Mouse (Mus musculus) heart, postnatal 10 days (tissue): ENCODE results near the gene Cipc. TPM values are rescaled to one million over a fixed set of nuclear protein-coding genes. Genes with fewer than 3 reads are reported as not detected.

Source experiments
- DNase-seq, 2 experiments: peaks; one replicate each; pipeline ENCODE4 v3.0.0; 2021
- intact Hi-C: fragments of 180-260 bp; cut with DNase I; formaldehyde crosslinking; loops from one replicate; pipeline ENCODE4 v1.15.1; 2025
- total RNA-seq, 2 experiments: library from RNA; stranded (reverse); gene quantifications; 2 replicates each; pipeline ENCODE4 v1.2.3; 2021

Gene Cipc
- total RNA-seq, 2 experiments from 2014 or later = 36.5 to 45.1 TPM

DNA sequence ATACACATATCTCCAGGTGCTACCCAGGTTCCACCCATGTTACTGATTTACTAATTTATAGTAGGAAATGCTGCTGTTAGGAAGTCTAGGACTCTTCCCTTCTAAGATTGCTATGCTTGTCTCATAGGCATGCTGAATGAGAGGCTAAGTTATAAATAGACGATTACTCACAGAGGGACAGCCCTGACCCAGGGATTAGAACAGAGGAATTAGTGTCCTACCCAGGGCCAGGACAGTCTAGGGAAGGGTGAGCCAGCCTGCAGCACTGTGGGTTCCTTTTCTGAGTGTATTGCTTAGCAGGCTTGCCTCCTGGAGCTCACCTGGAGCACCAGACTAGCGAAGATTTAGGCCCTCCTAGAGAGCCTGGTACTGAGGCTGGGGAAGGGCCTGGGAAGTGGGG is 9.1 kb downstream of the Cipc start:
- DNase-seq = peak in 1 of 2 experiments; percentile 54
- intact Hi-C loops = loop anchor here (2.0 kb wide), 1 partner anchor 19 kb away; no protein-coding TSS in a partner anchor

- intact Hi-C loops = no loop called here
- DNase-seq = no peak
These were observed 11.7 kb downstream of the Cipc start for GRCm38 (mm10) chr12:86958558-86958957.

GRCm38 (mm10) chr12:86959661-86960060 is 12.8 kb downstream of the Cipc start:
- intact Hi-C loops = no loop called here
- DNase-seq = no peak

DNA sequence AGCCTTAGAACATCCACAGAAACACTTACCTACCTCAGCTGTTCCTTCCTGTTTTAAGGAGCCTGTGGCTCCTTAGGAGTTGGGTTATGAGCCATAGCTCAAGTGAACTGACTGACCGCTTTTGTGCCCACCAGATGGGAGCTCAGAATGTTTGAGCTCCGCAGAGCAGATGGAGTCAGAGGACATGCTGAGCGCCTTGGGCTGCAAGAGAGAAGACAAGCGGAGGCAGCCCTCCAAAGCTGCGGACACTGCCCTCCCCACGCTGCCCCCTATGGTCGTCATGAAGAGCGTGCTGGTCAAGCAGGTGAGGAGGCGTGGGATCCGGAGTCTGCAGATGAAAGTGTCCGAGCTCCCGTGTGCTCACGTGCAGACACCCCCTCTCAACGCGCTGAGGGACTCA is 13.3 kb downstream of the Cipc start:
- intact Hi-C loops = no loop called here
- DNase-seq = no peak

DNA sequence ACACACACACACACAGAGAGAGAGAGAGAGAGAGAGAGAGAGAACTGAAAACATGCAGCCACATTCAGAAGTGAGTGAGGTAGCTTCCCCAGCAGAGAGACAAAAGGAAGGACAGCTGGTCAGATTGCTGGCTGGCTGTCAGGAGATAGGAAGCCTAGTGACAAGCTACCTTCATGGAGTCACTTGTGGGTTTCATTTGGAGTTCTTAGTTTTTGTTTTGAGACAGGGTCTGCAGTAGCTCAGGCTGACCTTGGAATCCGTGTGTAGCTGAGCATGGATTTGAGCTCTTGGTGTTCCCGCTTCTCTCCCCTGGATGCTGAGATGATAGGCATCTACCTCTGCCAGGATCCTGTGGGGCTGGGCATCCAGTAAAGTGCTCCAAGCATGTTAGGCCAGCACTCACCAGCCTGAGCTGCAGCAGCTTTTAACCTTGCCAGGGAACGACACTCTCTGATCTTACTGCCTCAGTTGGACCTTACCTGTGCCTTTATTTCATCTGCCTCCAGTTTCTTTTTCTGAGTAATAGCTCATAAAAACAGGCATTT is 14.0 kb downstream of the Cipc start:
- no peak for DNase-seq
- intact Hi-C loops = no loop called here

DNA sequence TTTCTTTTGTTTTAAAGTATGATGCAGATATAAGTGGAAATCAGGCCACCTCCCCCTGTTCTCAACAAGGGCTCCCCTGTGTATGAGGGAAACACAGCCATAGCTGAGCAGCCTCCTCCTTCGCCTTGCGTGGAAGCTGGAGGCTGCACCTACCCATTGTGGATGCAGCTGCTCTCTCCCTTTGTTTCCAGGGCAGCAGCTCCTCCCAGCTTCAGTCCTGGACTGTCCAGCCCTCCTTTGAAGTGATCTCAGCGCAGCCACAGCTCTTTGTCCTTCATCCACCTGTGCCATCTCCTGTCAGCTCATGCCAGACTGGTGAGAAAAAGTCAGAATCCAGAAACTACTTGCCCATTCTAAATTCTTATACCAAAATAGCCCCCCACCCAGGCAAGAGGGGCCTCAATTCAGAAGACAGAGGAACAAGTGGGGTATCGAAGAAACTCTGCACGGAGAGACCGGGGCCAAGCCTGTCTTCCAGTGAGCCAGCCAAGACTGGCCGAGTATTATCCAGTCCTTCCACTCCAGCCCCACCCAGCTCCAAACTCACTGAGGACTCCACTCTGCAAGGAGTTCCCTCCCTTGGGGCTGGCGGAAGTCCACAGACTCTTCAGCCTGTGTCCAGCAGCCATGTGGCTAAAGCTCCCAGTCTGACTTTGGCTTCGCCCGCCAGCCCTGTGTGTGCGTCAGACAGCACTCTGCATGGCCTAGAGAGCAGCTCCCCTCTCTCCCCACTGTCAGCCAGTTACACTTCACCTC is 14.9 kb downstream of the Cipc start:
- DNase-seq = peak; percentile 53 to 57
- intact Hi-C loops = no loop called here

DNA sequence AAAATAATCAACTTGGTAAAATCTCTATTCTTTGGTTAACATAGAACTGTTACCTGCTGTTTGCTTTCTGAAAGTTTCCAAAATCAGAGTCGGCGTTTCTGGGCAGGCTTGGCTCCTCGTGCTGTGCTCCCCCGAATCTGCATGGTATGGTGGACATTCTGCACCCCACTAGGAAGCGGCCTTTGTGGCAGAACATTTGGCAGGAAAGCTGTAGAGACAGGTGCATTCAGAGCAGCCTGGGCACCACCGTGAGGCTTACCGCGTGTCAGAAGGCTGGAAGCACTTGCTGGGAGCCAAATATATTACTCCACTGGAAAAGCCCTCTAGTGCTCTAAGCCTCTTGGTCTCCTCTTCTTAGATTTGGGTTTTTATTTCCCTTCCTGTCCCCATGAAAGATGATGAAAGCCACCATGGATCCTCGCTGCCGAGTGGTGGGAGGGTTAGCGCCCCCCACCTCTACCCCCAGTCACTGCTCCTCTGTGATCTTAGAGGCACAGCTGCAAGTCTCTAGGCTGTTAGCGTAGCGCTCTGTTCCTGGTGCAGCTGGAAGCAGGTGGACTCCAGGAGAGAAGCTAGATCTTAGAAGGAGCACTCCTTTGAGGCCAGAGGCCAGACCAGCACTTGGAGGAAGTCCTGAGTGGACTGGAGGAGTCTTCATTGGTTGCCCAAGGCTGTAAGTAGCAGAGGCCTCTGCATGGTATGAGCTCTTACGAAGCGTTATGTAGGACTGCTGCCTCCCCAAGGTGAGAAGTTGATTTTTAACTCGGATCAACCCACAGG is 17.6 kb downstream of the Cipc start:
- intact Hi-C loops = no loop called here
- no peak for DNase-seq

- DNase-seq = no peak
- intact Hi-C loops = no loop called here
These were observed 18.5 kb downstream of the Cipc start for GRCm38 (mm10) chr12:86965237-86965799.

DNA sequence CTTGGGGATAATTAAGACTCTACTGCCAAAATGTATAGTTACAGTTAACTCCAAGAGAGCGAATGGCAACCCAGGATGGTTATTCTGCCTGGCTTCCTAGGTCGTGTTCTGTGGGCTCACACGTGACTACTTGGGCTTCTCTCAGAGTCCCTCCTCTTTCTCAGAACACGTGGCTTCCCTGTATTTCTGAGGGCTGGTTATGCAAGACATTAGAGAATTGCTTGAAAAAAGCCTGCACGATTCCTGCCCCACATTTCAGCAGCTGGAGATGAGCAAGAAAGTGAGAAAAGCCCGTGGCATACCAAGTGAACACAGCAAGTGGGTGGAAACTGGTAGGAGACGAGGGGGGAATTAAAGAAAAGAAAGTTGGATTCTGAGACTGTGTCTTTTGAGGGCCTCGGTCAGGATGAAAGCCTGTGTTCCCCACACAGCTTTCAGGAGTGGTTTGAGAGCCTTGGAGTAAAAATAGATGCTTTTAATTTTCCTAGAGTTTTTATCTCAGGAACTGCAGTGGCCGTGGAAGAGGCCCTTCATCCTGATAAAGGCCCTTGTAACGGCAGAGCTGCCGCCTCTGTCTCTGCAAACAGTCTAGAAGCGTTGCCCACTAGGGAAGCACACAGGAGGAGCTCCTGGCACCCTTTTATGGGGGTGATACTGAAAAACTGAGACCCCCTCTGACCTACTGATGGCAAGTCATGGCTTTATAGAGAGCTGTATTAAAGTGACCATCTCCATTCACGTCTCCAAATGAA is 21.8 kb downstream of the Cipc start:
- peak in 1 of 2 experiments; percentile 52 for DNase-seq
- intact Hi-C loops = no loop called here

DNA sequence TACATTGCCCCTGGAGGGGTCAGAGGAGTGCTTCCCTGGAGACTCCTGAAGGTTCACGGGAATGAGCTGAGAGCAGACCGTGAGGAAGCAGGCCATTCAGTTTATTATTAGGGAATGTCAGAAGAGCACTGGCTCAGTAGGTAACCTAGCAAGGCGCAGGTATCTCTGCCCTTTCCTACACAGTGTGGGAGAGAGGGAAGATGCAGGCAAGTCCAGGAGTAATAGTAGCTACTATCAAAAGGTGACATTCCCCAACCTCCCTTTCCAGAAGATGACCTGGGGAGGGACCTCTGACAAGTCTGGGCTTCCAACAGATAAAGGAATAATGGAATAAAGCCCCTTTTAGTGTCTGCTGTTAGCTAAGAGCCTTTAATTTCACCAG is 22.4 kb downstream of the Cipc start:
- intact Hi-C loops = no loop called here
- no peak for DNase-seq

DNA sequence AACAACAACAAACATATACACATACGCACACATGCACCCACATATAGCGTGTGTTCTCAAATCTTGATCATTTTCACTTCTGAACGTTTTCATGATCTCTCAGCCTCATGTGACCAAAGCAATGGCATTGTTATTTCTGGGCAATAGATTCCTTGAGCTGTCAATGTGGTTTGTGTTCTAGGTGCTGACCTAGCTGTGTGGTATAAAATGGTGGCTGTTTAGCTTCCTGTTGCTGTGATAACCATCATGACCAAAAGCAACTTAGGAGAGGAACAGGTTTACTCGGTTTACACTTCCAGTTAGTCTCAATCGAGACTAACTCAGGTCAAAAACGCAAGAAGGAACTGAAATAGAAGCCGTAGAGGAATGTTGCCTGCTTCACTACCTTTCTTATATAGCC is 24.2 kb downstream of the Cipc start:
- intact Hi-C loops = loop anchor here (5.0 kb wide), 1 partner anchor 249 kb away; no protein-coding TSS in a partner anchor
- no peak for DNase-seq

- intact Hi-C loops = loop anchor here (5.0 kb wide), 1 partner anchor 251 kb away; no protein-coding TSS in a partner anchor
- DNase-seq = peak; percentile 63 to 65
These were observed 26.4 kb downstream of the Cipc start for GRCm38 (mm10) chr12:86973216-86973615.

- DNase-seq = no peak
- intact Hi-C loops = loop anchor here (1.0 to 5.0 kb wide), 4 partner anchors 17 to 251 kb away; no protein-coding TSS in a partner anchor
These were observed 26.9 kb downstream of the Cipc start for GRCm38 (mm10) chr12:86973706-86974105.

- peak; percentile 81 to 89 for DNase-seq
- intact Hi-C loops = loop anchor here (1.0 to 5.0 kb wide), 4 partner anchors 18 to 252 kb away; no protein-coding TSS in a partner anchor
These were observed 27.8 kb downstream of the Cipc start for GRCm38 (mm10) chr12:86974387-86975288.

- intact Hi-C loops = loop anchor here (2.0 kb wide), 2 partner anchors 19 to 23 kb away; no protein-coding TSS in a partner anchor
- no peak for DNase-seq
These were observed 28.9 kb downstream of the Cipc start for GRCm38 (mm10) chr12:86975761-86976160.

DNA sequence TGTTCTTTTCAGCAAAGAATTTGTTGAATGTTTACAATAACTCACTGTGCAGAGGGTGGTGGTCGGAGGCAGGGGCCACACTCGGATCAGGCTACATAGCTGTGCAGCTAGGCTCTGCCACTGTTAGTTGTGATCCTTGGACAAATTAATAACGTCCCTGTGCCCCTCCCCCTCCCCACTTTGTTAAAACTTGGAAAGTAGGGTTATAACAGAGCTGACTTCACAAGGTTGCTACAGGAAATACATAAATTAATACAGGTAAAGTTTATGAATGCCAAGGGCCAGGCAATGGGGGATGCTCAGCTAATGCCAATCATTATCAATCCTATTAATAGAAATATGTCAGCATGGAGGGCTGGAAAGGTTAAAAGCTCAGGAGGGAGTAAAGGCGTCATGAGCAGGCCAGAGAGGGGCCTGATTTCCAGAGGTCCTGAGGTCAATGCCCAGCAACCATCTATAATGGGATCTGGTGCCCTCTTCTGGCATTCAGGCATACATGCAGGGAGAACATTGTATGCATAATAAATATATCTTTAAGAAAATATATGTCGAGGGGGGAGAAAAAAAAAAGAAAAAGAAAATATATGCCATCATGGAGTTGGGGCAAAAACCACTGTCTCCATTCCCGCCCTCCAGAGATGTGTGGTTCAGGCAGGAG is 29.8 kb downstream of the Cipc start:
- intact Hi-C loops = loop anchor here (1.0 kb wide), 1 partner anchor 208 kb away; no protein-coding TSS in a partner anchor
- DNase-seq = no peak

DNA sequence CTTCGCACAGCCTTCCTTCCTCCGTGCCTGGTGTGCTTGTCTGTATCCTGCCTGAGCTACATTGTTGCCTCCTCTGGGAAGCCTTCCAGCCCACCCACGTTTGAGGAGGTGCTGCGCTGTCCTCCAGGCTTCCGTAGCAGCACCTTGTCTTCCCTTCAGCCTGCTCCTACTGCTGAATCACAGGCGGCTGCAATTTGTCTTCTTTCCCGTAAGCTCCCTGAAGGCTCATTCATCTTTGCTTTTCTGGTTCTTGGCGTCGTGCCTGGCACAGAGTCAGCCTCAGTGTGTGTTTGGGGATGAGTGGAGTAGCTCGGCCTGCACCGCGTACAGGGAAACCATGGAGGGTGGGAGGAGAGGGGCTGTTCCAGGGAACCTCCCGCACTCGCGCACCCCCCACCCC is 31.0 kb downstream of the Cipc start:
- intact Hi-C loops = loop anchor here (1.0 kb wide), 1 partner anchor 210 kb away; no protein-coding TSS in a partner anchor

GRCm38 (mm10) chr12:86981180-86981579 is 34.3 kb downstream of the Cipc start:
- intact Hi-C loops = loop anchor here (5.0 kb wide), 1 partner anchor 71 kb away; no protein-coding TSS in a partner anchor
- no peak for DNase-seq

More for the DNA sequence above, 31.0 kb downstream of the Cipc start:
- DNase-seq = no peak
